Mouse (Mus musculus) cerebellum, postnatal 14 days (tissue): ENCODE measurements at regions not wholly inside any gene's neighbourhood (a gene's known extent, or its start where the extent isn't known, plus 50 kb on each side); places are given as distances from the start of the nearest gene placed in this dataset.

Source experiments
- DNase-seq, 2 experiments: peaks; one replicate each; pipeline ENCODE4 v3.0.0; 2021; ENCODE audit warnings: mixed read lengths in 2 of 2

DNA sequence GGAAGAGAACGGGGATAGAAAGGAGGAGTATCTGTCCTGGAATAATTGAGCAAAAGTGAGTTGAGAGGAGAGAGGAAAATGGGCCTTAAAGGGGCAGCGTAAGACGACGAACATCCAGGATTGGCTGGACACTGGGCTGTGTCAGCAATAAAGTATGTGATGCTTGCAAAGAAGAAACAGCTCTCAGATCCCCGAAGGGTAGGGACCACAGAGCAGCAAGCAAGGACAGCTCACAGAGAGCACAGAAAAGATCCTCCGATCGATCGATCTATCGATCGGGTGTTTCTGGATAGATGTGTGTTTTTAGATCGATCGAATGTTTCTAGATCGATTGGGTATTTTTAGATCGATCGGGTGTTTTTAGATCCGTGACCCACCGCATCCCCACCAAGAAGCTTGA is 50.3 kb upstream of the Cnih3 start:
- DNase-seq = no peak
